Mouse (Mus musculus) mouse trophoblast stem cell (cell line): ENCODE measurements around the gene C1ql4.

Experiments used
- in situ Hi-C, 2 experiments: fragments of 300-500 bp; cut with MseI, MboI; formaldehyde crosslinking; loops; 2 replicates in 1 of 2; 3 replicates in 1 of 2; pipeline ENCODE4 v1.15.1; 2025

C1ql4 gene

DNA sequence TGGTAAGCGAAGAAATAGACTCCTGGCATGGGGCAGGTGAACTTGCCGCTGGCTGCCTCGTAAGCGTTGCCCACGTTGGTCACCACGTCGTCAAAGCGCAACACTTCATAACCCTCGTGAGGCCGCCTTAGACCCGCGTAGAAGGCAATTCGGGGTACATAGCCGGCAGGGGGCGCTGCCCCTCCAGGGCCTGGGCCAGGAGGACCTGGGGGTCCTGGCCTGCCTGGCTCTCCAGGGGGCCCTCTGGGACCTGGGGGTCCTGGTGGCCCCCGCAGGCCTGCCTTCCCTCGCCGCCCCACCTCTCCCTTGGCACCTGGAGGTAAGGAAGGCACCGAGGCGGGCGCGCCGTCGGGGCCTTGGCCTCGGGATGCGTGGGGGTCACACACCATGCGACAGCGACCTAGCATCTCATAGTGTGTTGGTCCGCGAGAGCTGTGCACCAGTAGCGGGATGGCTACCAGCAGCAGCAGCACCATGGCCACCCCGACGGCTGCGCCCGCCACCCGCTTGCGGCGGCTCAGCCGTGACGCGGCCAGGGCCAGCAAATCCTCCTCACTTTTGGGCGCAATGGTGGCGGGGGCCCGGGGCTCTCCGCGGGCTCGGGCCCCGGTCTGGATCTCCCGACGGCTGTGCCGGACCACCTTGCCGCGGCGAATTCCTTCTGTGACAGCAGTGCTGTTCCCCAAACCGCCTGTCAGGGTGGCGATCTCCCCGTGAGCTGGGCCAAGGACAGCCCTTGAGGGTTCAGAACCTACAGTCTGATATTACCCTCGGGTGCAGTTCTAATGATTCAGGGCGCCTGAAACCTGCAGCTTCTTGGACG, at the start of gene C1ql4:
Gene C1ql4 (minus strand): TSS at position 565 of the 823 bp plus-strand sequence.
- in situ Hi-C loops = no loop called here

DNA sequence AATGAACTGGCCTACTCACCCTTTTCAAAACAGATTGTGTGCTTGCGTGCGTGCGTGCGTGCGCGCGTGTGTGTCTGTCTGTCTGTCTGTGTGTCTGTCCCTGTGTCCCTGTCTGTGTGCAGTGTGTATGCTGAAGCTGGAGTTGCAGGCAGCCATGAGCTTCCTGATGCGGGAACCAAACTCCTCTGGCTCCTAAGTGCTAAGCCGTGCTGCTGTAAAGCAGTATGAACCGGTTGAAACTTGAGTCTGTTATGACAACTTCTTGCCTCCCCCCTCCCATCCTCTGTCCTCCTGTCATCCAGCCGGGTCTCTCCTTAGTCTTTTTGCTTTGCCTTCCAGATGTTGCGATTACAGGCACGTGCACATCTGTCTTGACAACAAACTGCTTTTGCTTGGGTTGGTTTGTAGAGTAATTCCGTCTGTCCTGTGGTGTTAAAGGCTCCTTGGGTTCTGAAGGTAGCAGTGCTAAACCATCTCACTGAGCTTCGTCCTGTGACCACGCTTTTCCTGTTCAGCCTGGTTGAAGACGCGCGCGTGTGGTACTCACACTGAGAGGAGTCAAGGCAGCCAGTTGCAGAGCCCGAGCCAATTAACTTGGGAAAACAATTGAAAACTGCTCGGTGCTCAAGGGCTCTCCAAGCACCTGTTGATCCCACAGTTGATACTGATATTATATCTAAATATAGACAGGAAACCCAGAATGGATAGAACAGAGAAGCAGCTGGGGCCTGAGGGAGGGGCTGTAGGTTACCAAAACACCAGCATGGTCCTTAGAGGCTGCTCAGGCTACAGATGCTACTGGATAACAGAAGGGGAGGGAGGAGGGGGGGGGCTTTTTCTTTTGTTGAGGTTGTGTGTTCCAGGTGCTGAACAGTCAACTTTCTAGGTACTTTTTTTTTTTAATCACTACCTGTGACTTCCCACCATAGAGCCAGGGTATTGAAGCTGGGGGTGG, 42.6 kb upstream of the C1ql4 start:
- in situ Hi-C loops = no loop called here

DNA sequence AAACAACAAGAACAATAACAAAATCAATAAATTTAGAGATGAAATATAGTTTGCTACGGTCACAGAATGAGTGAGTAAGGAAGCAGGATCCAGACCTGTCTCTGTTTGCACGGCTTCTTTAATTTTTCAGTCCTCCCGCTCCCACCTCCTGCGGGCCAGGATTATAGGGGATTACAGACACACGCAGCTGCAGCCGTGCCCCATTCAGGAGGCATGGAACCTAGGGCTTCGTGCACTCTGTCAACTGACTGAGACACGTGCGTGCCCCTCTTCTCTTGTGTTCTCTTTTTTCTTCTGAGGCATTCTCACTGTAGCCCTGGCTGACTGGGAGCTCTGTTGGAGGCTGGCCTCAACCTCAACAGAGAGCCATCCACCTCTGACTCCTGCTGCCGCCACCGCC, 41.8 kb upstream of the C1ql4 start:
- in situ Hi-C loops = no loop called here

DNA sequence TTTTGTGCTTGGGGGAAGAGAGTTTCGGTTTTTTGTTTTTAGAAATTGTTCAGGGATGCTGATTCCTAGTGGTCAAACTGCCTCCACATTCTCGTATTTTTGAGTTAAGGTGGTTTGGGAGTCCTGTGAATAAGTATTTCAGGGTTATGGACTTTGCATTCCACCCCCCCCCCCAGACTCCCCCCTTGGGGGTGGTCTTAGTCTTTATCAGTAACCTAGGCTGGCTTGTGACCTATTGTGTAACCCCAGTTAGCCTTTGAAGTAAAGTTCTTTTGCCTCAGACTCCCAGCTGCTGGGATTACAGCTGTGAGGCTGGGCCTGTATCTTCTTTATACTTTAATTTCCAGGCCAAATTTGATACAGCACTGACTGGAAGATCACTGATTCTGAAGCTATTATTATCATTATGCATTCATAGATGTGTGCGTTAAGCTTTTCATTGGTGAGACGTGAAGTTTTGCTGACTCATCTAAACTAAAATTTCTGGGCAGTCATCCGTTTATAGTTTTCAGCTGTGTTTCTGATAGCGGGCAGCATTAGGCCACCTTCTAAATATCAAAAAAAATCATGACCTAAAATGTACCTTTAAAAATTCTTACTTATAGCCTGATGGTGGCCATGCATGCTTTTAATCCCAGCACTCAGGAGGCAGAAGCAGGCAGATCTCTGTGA, 40.4 kb upstream of the C1ql4 start:
- in situ Hi-C loops = no loop called here

DNA sequence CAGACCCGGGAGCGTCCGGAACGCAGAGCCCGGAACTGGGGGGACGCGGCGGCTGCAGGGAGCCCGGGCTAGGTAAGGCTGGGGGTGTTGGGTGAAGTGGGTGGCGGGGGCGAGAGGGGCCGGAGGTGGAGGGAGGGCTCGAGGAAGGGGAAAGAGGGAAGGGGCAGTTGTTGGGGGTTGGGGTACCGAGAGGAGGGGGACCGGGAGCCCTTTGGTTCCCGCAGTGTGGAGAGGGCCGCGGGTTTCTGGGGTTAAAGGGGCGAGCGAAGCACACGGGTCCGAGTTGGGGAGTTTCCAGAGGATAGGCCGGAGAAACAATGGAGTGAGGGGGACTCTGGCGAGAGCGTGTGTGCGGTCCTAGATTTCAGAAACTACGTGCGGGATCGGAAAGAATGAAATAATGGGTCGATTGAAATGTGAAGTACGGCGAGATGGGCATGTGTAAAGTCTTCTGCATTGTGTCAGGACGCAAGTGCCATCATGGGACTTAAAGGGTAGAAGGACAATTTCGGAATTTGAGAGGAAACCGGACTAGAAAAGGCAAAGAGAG, 39.3 kb upstream of the C1ql4 start:
- in situ Hi-C loops = no loop called here

DNA sequence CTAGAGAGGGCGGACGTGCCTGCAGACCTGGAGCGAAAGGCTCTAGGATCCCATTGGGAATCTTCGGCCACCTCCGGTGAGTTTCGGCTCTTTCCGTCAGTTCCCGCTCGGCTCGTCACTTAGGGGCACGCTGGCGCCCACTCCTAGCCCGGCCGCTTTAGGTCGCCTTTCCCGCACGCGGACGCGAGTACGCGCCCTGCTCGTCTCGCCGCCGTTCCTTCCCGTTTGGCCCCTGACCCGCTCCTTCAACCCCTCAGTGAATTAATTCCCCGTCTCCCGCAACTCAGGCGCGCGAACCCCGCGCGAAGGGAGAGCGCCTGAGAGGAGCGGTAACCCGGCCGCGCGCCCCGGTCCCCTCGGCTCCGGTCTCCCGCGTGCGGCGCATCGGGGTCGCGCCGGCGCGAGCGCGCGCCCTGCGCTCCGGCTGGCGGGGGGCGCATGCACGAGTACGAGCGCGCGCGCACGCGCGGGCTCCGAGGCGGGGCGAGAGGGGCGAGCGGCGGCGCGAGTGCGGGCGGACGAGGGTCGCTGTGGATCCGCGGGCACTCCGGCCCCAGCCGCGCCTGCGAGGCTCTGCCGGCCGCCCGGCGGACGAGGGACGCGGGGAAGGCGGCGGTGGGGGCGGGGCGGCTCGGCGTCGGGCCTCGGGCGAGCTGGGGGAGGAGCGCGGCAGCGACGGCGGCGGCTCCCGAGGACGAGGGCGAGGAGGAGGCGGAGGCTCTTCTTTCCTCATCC, 38.6 kb upstream of the C1ql4 start:
- in situ Hi-C loops = no loop called here

DNA sequence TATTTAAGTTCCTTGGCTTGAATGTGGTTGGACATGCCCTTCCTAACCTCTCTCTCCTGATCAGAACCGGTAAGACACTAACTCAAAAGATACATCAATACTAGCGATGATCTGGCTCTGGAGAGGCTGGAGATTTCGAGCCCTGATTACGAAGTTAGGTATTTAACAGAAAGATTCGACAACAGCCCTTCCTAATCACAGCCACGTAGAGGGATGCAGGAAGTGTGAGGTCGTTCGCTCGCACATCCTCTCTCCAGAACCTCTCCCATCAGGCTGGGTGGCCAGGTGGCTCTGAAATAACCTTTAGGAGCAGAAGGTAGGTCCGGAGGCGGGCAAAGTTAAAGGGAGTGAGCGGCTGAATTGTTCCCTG, 38.1 kb upstream of the C1ql4 start, which contains the start of gene Spats2:
Gene Spats2 (plus strand): TSS at position 206 of the 370 bp plus-strand sequence.
- in situ Hi-C loops = no loop called here

DNA sequence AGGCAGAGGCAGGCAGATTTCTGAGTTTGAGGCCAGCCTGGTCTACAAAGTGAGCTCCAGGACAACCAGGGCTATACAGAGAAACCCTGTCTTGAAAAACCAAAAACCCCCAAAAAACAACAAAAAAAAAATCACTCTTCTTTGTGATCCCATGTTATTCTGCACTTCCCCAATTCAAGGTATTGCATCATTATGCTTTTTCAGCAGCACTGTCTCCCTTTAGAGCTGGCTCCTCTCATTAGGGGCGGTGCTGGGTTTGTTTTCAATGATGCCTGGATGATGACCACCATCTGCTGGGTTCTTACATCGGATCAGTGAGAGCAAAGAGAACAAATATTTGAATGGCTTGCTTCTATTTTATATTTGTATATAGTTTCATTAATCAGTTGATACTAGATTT, 35.0 kb upstream of the C1ql4 start:
- in situ Hi-C loops = no loop called here

DNA sequence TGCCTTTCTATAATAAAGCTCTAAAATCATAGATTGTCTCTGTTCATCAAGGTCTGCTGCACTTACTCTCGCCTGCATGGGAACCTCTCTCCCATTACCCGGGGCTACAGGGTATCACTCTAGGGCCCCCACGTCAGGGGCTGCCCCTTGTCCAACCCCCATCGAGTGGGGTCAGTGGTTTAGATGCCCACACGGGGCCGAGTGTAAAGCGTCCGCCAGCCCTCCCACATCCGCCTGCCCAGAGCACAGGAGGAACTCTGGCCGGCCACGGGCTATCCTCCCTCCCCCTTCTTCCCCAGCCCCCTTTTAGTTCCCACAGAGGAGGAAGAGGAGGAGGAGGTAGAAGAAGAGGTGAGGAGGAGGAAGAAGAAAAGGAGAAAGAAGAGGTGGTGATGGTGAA, 33.2 kb upstream of the C1ql4 start:
- in situ Hi-C loops = no loop called here

DNA sequence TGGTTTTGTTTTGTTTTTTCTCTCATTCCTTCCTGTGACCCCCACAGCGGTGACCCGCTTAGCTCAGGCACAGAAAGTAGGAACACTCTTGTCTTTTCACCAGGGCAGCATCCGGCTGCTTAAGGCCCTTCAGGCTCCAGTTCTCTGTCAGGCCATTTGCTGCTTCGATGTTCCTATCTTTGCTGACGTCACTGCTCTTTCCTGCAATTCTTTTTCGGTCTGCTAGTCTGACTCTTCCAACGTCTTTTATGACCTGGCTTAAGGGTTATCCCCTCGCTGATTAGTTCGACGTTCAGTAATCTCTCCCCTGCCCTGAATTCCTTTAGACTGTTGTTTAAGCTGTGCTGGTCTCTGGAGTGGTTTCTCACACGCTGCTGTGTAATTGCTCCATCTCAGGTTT, 28.9 kb upstream of the C1ql4 start:
- in situ Hi-C loops = no loop called here

DNA sequence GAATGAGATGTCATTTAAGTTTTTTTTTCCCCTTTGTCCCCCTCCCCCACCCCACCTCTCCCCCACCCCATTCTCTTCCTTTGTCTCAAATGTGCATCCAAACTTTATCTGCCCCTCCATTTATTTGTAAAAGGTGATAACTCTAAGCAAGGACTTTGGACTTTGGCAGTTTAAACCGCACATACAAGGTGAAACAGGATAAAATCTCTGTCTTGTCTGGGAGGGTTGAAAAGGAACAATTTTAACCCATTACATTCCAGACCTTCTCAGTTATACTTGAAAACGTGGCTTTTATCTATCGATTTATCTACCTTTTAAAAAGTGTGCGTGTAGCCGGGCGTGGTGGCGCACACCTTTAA, 27.4 kb upstream of the C1ql4 start:
- in situ Hi-C loops = no loop called here

DNA sequence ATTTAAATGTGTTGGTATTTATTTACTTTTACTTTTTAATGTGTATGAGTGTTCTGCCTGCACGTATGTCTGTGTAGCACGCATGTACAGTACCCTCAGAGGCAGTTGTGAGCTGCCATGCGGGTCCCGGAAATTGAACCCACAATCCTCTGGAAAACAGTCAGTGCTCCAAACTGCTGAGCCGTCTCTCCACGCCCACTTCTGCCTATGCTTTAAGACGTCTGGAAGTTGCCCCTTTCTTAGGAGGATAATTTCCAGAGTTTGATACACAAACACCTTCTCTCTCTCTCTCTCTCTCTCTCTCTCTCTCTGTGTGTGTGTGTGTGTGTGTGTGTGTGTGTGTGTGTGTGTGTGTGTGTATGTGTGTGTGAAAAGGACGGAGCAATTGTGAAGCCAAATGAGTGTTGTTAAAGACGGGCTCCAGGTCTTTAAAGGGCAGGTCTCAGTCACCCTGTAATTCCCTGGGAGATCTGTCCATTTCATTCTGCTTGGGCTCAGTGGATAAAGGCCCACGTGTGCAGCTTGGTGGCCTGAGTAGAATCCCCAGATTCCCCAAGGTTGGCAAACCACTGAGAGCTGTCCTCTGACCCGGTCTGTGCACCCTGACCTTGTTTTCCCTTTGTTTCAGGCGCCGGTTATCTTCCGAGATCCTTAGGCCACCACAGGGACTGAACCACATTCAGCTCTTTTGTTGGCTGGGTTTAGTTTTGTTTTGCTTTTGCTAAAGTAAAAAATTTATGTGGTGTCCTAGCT, 26.9 kb upstream of the C1ql4 start:
- in situ Hi-C loops = no loop called here

DNA sequence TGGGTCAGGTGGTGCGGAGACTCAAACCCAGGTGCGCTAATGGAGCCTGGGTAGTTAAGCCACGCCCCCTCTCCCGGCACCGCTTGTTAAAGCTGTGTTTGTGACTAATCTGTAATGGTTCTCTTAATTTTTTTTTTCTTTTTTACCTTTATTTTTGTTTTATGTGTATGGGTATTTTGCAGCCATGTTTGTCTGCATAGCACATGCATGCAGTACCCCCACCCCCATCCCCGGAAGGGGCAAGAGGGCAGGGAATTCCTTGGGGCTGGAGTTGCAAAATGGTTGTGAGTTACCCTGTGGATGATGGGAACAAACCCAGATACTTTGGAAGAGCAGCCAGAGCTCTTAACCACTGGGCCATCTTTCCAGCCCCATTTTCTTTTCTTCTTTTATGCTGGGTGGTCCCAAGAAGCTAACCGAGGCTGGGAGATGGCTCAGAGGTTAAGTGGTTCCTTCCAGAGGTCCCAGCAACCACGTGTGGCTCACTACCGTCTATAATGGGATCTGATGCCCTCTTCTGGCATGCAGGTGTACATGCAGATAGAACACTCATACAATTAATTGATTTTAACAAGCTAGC, 25.9 kb upstream of the C1ql4 start:
- in situ Hi-C loops = no loop called here

DNA sequence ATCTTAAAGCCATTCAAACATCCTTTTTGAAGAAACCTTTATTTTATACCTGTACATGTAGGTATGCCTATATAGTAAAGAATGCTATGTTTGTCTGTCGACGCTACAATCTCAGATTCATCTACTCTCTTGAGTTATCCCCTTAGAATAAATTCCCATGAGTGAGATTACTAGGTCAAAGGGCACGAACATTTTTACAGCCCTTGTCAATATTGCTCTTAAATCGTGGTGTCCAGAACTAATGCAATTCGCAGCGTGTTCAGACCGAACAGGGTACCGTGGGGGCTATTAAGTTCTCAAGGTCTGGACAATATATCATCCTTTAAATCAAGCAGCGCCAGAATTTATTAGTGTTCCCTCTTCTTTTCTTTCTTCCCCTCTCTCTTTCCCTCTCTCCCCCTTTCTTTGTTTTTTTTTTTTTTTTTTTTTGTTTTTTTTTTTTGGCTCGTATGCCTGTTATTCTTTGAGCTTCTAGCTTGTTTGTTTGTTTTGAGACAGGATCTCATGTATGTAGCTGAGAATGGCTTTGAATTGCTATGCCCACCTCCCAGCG, 25.3 kb upstream of the C1ql4 start:
- in situ Hi-C loops = no loop called here

DNA sequence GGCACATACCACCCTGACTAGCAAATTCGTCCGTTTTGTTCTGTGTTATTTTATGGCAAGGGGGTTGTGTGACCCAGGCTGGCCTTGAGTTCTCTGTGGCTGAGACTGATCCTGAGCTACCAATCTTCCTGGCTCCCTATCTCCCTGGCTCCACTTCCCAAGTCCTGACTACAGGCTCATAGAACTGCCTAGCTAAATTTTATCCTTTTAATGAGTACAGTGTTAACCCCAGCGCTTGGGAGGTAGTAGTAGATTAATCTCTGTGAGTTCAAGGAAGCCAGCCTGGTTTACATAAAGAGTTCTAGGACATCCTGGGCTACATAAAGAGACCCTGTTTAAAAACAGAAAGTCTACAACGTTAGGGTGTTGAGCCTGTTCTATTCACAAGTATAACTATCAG, 24.2 kb upstream of the C1ql4 start:
- in situ Hi-C loops = no loop called here

DNA sequence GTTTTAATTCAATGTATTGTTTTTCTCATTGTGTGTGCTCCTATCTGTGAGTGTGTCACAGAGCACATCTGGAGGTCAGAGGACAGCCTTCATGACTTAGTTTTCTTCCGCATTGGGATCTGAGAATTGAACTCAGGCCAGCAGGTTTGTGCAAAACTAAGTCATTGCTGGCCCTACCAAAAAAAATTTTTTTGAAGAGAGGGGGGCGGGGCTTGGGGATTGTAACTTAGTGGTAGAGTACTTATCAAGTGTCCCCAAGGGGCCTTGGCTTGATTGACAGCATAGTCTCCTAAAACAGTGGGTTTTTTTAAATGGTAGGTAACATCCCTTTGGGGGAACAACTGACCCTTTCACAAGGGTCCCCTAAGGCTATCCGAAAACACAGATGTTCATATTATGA, 23.5 kb upstream of the C1ql4 start:
- in situ Hi-C loops = no loop called here

DNA sequence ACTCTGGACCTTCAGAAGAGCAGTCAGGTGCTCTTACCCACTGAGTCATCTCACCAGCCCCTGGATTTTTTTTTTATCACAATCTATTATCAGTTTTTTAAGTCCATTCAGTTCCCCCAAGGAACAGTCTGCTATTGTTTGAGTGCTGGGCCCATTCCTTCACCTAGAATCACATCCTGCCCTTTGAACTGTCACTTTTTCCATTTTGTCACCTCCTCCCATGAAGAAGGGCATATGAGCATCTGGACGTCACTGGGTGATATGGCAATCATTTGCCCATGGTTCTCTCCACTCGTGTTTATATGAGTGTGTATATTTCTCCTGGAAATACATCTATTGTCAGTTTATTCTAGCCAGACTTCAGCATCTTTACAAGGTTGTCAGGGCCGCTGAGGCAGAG, 20.2 kb upstream of the C1ql4 start:
- in situ Hi-C loops = no loop called here

DNA sequence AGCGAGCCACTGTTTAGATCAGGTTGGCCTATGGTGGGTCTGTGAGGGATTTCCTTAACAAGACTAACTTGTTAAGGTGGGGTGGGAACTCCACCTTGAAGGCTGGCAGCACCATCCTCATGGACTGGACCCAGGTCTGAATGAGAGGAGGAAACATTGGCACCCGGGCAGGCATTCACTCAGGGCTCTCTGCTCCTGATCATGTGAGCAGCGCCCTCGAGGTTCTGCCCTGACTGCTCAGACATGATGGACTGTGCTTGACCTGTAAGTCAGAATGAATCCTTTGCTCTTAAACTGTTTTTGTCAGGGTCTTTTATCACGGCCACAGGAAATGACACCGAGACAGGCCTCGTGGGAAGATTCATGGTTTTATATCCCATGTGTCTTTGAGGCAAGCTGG, 17.6 kb upstream of the C1ql4 start:
- in situ Hi-C loops = no loop called here

DNA sequence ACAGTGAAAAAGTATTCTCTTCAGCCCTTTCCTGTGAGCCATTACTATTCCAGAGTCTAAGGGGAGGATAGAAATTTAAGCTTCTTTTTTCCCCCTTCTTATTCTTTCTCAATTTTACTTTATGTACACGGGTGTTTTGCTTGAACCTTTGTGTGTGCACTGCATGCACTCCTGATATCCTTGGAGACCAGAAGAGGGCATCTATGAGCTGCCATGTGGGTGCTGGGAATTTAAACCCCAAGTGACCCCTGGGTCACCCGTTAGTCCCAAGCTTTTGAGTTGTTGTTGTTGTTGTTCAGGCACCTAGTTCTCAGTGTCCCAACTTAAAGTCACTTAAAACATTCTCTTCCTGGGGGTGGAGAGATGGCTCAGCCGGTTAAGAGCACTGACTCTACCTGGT, 12.4 kb upstream of the C1ql4 start:
- in situ Hi-C loops = no loop called here

DNA sequence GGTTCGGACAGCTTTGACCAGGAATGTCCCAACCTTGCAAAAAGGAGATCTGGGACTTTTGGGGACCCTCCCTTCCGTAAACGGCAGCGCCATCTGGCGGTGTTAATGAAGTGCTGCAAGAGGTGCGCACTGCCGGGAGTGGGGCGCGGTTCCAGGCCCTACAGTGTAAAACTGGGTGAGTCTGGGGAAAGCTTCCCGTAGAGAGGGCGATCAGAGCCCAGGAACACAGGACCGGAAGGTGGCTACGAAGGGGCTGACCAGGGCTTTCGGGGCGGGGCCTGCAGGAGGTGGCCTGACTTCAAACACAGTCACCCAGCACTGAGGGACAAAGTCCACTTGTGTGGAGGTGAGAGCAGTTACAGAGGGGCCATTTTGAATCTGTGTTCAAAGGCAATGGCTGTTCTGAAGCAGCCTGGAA, 11.5 kb upstream of the C1ql4 start:
- in situ Hi-C loops = no loop called here
